Mouse (Mus musculus): Measurements from ENCODE around the gene Camsap2.

DNA sequence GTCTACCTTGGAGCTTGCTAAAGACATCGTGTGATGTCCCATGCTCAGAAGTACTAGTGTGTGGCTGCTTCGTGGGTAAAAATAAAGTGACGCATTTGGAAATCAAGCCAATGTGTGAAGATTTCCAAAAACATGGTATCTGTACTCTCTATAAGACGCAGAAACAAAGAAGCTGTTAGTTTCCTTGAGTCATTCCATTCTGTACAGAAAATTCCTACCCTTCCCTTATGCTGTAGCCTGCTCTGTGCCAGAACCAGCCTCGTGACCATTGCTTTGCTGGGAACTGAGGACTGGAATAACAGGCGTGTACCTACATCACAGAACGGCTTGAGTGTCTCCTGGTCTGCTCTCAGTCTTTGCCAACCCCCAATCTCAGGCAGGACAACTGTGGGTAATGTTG lies 104.1 kb downstream of the Camsap2 start:
- TF ChIP-seq CTCF (IDR thresholded peaks at IDR 0.05; ENCODE audit: borderline replicate concordance, control insufficient read depth, extremely low read depth, insufficient read depth, low read length, poor library complexity) (no peak), POLR2A (IDR thresholded peaks at IDR 0.05; ENCODE audit: control insufficient read depth, extremely low read depth, insufficient read depth, low read length, poor library complexity) (no peak)
